Mouse (Mus musculus) ZHBTc4 (cell line): Measurements from ENCODE around the gene Atp1a2.

ENCODE experiments used
- DNase-seq: peaks from one replicate; pipeline ENCODE4 v3.0.0-alpha.2; 2011; ENCODE audit warnings: low read depth, low spot score

The Atp1a2 gene

GRCm38 (mm10) chr1:172305153-172305552 lies 7.3 kb upstream of the Atp1a2 start:
- no peak for DNase-seq

GRCm38 (mm10) chr1:172304443-172304842 lies 6.6 kb upstream of the Atp1a2 start:
- no peak for DNase-seq

- DNase-seq = no peak
Measured at GRCm38 (mm10) chr1:172302851-172303250, 5.0 kb upstream of the Atp1a2 start.

- no peak for DNase-seq
Measured at GRCm38 (mm10) chr1:172302311-172302710, 4.4 kb upstream of the Atp1a2 start.

GRCm38 (mm10) chr1:172301180-172301579 lies 3.3 kb upstream of the Atp1a2 start:
- peak; percentile 63 for DNase-seq

GRCm38 (mm10) chr1:172300247-172300646 lies 2.4 kb upstream of the Atp1a2 start:
- DNase-seq = no peak

- no peak for DNase-seq
Measured at GRCm38 (mm10) chr1:172299528-172299927, 1.7 kb upstream of the Atp1a2 start.

- DNase-seq = no peak
Measured at GRCm38 (mm10) chr1:172296816-172297510, 901 bp downstream of the Atp1a2 start.

GRCm38 (mm10) chr1:172295751-172296197 lies 2.1 kb downstream of the Atp1a2 start:
- no peak for DNase-seq

GRCm38 (mm10) chr1:172293449-172293848 lies 4.4 kb downstream of the Atp1a2 start:
- no peak for DNase-seq

- DNase-seq = no peak
Measured at GRCm38 (mm10) chr1:172292880-172293279, 5.0 kb downstream of the Atp1a2 start.

GRCm38 (mm10) chr1:172289617-172289946 lies 8.3 kb downstream of the Atp1a2 start:
- DNase-seq = no peak

- no peak for DNase-seq
Measured at GRCm38 (mm10) chr1:172288900-172289616, 8.8 kb downstream of the Atp1a2 start.

GRCm38 (mm10) chr1:172286740-172287139 lies 11.1 kb downstream of the Atp1a2 start:
- DNase-seq = no peak

GRCm38 (mm10) chr1:172284221-172284620 lies 13.6 kb downstream of the Atp1a2 start:
- DNase-seq = no peak

GRCm38 (mm10) chr1:172283073-172283472 lies 14.8 kb downstream of the Atp1a2 start:
- DNase-seq = no peak

- DNase-seq = no peak
Measured at GRCm38 (mm10) chr1:172281522-172282254, 16.2 kb downstream of the Atp1a2 start.

- DNase-seq = peak; percentile 60
Measured at GRCm38 (mm10) chr1:172279768-172280509, 17.9 kb downstream of the Atp1a2 start.

- no peak for DNase-seq
Measured at GRCm38 (mm10) chr1:172278328-172278727, 19.5 kb downstream of the Atp1a2 start.

GRCm38 (mm10) chr1:172277172-172277571 lies 20.7 kb downstream of the Atp1a2 start:
- no peak for DNase-seq

- DNase-seq = no peak
Measured at GRCm38 (mm10) chr1:172274547-172274946, 23.3 kb downstream of the Atp1a2 start.

GRCm38 (mm10) chr1:172274116-172274515 lies 23.7 kb downstream of the Atp1a2 start:
- DNase-seq = no peak
